Mouse (Mus musculus) urinary bladder, postnatal 36 days (tissue): ENCODE measurements at regions not wholly inside any gene's neighbourhood (a gene's known extent, or its start where the extent isn't known, plus 50 kb on each side); places are given as distances from the start of the nearest gene placed in this dataset.

Source experiments
- DNase-seq, 2 experiments: peaks; one replicate each; pipeline ENCODE4 v3.0.0; 2022; ENCODE audit warnings: low spot score in 2 of 2, mixed read lengths in 1 of 2

DNA sequence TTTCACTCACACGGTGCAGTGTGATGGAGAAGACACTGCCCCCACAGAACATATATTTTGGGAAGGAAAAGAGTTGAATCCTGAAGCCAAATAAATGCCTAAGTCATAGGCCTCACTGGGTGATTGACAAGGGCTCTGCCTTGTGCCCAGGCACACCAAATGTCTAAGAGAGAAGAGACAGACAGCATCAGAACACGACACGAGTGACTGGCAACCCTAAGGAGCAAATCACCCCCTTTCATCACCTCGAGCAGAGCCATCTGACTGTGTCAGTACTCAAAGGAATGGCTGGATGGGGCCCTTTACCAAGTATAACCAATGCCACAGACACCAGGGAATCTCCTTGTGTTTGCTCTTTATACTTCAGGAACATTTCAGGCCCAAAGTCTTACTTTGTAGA lies 815.6 kb downstream of the Car8 start:
- DNase-seq: no peak

- DNase-seq: no peak
Observed at GRCm38 (mm10) chr4:7422787-7423186, 816.1 kb downstream of the Car8 start.

- no peak for DNase-seq
Observed at GRCm38 (mm10) chr4:7414301-7414700, 824.5 kb downstream of the Car8 start.

DNA sequence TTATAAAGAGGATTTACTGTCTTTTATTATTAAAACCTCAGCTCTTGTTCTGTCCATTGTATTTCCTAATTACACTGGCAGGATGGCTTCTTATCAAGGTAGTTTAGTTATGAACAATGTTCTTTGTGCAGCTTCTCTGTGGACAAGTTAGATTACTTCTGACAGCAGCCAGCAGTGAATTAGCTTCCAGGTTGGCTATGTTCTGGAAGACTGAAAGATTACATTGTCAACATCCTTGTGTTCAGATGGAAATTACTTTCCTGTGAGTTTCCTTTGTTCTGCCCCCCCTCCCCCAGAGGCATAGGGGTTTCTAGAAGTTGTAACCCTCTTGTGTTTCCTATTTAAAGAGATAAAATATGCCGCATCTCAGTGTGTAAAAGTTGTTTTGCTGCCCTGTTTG lies 846.1 kb downstream of the Car8 start:
- no peak for DNase-seq

DNA sequence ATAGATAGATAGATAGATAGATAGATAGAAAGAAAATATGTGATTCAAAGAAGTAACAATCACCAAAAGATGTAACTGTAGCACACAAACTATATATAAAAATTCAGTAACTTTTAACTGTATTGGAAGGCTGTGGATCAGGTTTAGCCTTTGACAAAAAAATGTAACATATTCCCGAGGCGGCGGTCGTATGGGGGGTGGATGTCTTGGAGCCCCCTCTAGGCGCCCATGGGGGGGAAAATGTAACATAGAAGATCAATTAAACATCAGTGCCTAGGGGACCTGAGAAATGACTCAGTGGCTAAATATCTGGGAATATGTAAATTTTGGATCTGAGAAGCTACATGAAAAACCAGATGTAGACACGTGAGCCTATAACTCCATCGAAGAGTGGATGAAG lies 847.2 kb downstream of the Car8 start:
- DNase-seq: no peak

- DNase-seq: no peak
Observed at GRCm38 (mm10) chr4:7385069-7385468, 853.8 kb downstream of the Car8 start.

DNA sequence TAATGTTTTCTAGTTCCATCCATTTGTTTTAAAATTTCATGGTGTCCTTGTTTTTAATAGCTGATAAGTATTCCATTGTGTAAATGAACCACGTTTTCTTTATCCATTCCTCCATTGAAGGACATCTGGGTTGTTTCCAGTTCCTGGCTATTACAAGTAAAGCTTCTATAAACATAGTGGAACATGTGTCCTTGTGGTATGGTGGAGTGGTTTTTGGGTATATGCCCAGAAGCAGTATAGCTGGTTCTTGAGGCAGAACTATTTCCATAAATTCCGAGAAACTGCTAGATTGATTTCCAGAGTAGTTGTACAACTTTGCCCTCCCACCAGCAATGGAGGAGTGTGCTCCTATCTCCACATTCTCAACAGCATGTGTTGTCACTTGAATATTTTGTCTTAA lies 858.8 kb downstream of the Car8 start:
- no peak for DNase-seq

- no peak for DNase-seq
Observed at GRCm38 (mm10) chr4:7364238-7365040, 874.4 kb downstream of the Car8 start.

GRCm38 (mm10) chr4:7363508-7363907 lies 875.3 kb downstream of the Car8 start:
- no peak for DNase-seq

GRCm38 (mm10) chr4:7356202-7356601 lies 882.6 kb downstream of the Car8 start:
- no peak for DNase-seq

GRCm38 (mm10) chr4:7347317-7347716 lies 891.5 kb downstream of the Car8 start:
- no peak for DNase-seq

DNA sequence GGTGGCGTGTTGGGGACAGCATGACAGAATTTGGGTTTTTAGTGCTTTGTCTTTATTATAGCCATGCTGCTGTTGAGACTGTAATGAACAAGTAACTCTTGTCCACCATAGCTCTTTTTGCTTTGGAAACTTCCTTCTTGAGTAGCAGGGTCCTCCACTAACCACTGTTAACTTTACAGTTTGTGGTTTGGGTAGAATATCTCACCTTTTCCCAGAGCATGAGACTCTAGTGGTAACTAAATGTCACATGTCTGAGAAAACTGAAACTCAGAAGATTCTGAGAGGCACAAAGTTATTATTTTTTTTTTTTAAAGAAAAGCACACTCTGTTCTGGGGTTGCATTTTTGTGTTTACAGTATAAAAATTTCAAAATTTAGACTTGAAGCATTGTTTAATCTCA lies 897.7 kb downstream of the Car8 start:
- DNase-seq: no peak

DNA sequence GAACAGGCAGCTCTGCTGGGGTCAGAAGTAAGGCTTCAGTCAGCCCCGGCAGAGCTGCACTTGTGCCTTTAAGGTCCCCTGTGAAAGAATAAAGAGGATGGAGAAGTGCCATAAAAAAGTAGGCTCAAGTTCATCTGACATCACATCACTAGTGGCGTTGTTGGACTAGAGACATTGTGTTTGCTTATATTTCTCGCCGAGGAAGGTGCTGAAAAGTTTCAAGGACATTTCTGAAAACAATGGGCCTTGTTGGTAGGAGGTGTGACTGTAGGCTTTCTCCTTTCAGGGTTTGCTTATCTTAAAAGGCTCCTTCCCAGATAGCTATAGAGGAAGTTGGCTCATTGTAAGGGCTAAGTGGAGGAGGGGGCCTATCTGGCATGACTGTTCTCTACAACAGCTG lies 924.6 kb downstream of the Car8 start:
- no peak for DNase-seq

DNA sequence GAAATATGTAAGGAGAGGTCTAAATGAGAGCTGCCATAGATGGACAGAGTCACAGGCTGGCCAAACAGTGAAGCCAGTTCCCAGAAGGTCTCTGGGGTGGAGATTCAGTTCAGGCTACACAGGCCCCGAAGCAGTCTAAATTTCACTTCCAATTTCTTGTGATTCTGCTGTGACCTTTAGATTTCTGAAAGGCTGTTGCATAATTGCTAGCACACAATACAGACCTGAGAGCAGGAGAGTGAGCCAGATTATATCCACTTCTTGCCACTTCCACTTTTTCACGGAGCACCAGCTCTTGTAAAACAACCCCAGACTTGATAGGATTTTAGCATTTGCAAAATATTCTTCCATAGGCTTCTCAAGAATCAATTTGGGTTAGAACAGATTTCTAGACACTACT lies 925.6 kb downstream of the Car8 start:
- DNase-seq: no peak

GRCm38 (mm10) chr4:7312160-7312559 lies 926.7 kb downstream of the Car8 start:
- DNase-seq: no peak

DNA sequence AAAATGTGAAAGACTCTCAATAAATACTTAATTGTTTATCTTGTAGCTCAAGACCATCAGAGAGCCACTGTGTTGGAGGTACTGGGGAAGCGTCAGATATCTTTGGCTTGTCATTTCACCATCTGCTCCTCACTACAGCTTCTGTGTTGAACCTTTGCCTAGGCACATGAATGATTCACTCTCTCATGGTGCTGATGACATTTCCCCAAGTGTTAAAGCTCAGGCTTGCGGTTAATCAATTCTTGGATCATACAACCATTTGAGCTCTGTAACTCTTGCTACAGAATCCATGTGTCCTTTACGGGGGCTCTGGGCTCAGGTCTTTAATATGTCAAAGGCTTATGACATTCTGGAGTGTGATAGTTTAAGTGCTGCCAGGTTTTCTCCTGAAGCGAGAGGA lies 969.8 kb downstream of the Car8 start:
- DNase-seq: no peak

DNA sequence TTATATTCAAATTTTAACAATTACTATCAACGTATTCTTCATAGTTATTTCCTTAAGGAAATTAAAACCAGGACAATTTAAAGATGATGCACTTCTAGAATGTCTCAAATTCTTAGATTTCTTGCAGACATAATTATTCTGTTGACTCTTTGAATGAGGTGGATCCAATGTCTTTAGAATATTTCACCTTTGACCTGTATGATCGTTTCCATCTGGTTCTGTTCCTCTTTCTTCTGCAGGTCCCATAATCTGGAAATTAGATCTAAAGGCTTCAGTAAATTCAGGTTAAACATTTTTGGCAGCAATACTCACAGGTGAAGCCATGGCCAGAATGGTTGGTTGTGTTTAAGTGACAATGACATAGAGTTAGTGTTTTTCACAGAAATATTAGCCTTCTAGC lies 982.4 kb downstream of the Car8 start:
- DNase-seq: no peak

DNA sequence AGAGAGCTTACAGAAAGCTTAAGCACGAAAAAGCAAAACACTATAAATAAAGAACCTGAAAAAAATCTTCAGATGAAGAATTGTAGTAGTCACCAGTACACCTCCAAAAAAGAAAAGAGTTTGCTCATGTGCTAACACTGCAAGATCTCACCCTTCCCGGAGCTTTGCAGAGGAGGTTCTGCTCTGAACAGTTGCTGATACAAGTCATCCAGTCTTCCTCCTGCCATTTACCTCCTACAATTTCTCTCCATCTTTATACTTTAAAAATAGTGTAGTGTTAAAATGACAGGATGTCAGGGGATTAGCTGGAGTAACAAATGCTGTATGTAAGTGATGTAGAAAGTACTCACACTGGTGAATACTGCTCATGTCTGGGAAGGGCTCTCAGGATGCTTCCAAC lies 985.2 kb downstream of the Car8 start:
- no peak for DNase-seq

DNA sequence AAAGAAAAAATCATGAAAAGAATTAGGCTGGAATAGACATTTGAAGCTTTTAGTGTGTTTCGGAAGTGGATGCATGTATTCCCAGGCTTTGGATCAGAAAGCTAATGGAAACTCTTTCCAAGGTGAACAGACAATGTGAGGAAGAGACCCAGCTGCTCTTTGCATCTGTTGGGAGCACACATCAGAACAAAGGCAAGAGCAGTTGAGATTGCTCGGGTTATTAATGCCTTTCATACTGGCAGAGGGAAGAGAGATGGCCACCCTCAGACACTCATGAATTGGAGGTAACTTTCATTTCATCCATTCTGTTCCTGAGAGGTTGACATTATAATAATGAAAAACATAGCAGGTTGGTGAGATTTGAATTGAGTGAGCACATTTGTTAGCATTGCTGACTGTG lies 987.2 kb downstream of the Car8 start:
- DNase-seq: no peak

DNA sequence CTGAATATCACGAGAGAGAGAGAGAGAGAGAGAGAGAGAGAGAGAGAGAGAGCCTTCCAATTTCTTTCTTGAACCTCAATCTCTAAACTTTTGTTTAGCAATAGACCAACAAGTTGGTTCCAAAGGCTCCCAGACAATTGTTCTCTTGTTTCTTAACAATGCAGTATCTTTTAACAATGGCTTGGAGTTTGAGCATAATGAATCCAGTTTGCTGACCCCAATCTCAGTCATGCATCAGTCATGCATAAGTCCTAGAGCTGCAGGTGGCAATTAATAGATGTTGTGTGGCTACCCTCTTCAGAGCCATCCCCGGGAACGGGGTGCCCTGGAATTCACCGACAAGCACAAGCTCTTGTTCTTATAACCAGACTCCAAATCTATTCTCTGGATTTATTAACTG lies 991.0 kb downstream of the Car8 start:
- no peak for DNase-seq

DNA sequence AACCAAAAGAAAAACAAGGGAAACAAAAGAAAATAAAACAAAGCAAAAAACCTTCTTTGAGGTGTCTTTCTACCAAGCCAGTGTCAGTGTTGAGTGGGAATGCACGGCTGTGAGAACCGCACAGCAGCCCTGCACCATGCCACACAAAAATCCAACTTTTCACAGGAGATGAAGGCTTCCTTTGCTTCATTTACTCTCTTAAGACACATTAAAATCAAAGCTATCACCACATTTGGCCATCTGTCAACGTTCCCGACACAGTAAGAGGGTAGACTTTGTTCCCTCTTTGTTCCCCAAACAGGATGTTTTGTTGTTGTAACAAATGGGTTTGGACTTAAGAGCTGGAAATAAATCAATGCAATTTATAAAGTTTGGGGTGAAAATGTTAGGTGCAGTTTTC lies 991.6 kb downstream of the Car8 start:
- DNase-seq: no peak

- DNase-seq: no peak
Observed at GRCm38 (mm10) chr4:7246828-7247227, 992.0 kb downstream of the Car8 start.

DNA sequence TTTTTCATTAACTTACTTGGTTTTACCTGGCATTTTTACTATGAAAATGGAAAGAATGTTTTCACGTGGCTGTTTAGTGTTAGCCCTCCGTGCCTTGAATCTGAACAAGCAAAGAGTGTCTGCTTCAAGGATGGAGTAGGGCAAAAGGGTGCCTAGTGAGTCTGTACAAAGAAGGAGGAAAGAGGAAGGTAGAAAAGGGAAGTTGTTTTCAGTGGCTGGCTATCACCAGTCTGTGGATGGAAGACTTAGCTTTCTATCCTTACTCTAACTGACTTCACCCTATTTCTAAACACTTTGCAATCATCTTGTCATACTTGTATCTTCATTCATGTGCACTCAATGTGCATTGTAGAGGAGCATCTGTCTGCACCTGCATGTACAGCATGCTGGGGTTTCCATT lies 993.2 kb downstream of the Car8 start:
- no peak for DNase-seq

DNA sequence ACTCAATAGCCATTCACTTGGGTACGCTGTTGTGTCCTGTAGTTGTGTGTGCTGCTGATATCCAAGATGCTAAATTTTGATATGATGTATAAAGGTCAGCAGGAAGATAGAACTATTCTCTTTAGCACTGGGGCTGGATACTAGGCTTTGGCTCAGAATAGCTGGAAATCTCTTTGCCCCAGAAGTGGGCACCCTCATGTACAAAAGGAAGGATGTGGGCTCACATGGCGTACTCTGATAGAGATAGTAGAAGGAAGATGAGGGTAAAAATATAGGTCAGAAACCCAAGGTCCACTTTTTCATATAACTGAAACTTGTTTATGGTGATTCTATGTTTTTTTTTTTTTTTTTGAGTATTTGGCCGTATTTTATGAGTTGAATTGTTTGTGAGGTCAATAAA lies 1001.0 kb downstream of the Car8 start:
- no peak for DNase-seq
